In the genomic region with DNA sequence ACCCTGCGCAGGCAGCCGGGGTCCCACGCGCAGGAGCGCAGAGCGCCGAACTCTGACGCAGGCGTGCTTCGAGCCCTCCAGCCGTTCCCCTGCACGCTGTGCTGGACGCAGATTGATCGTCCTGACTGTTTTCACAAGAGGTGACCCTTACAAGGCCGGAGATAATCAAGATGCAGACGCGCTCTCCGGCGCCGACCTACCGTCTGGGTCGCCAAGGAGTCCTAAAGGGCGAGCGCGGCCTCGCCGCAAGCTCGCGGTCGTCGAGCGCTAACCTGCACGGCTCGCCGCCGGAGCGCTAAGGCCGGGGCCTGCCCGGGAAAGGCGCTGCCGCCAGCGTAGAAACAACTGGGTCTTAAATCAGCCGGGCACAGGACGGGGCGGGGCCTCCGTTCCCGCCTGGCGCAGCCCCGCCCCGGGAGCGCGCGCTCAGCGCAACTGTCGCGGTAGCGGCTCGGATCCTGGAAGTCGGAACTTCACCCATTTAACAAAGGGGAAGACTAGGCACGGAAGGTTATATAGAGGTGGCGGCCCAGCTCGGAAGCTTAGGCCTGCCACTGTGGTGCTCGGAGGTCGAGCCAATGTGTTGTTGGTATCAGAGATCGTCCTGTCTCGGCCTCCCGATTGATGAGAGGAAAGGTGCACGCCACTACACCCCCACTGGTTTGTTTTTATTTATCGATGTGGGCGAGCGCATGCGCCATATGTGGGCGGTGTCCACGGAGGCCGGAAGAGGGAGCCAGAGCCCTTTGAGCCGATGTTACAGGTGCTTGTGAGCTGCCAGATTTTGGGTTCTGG, we compare ENCODE assay signal across 8 mouse cellular contexts. TPM values are rescaled to one million over a fixed set of nuclear protein-coding genes. Genes with fewer than 3 reads are reported as not detected.
A peak's percentile ranks its signal among the peaks of the same experiment; 100 is the strongest.
DNase-seq lines count a peak whose midpoint lies in the region; ATAC-seq lines count a peak whose summit lies in the region.

Gene Haus4, minus strand, starts transcription at position 642 of the 795 bp plus-strand sequence.

- H3K27ac ChIP-seq in midbrain, embryonic 10.5 days (replicated peaks): peak within 1 kb of the TSS; percentile 93

- WGBS in midbrain, embryonic 10.5 days: under 1% methylated on average over 76 of the region's 76 CpGs

- DNase-seq in layer of hippocampus, adult 11-12 months (ENCODE audit: low spot score): peak; percentile 62
- no peak for DNase-seq in layer of hippocampus, adult 9-10 months (ENCODE audit: low spot score)
- peak; percentile 94 for DNase-seq in embryo, embryonic 11 days
- DNase-seq in gastrocnemius, postnatal 25 days: peak; percentile 79
- peak; percentile 60 to 70 for DNase-seq in left cerebral cortex, postnatal 36 days (ENCODE audit: low spot score in 2 of 2)
- peak; percentile 89 for DNase-seq in midbrain, embryonic 10.5 days (ENCODE audit: low spot score)
- peak; percentile 16 to 33 for DNase-seq in right cerebral cortex, postnatal 36 days (ENCODE audit: low spot score in 2 of 2)

- no peaks in the 10 kb centered on the region for H3K27me3 ChIP-seq in midbrain, embryonic 10.5 days (ENCODE audit: low read depth, poor library complexity, severe bottlenecking)

- ATAC-seq in inflammation-experienced regulatory T-cells, adult 6 months: peak; percentile 82

- peaks cover 16% of the 10 kb centered on the region for H3K4me1 ChIP-seq in midbrain, embryonic 10.5 days

- H3K4me3 ChIP-seq in midbrain, embryonic 10.5 days: peak within 1 kb of the TSS; percentile 69

- peaks cover 30% of the 10 kb centered on the region for H3K36me3 ChIP-seq in midbrain, embryonic 10.5 days

- H3K9me3 ChIP-seq in midbrain, embryonic 10.5 days (replicated peaks): no peaks in the 10 kb centered on the region

- intact Hi-C loops in left cerebral cortex, postnatal 36 days (cut with DNase I): no loop called here

RNA-seq across cellular contexts. Expression of gene Haus4, which starts in this region (rescaled TPM):
- 1 to 10 TPM; 2.8 to 3.8 TPM for total RNA-seq in gastrocnemius, postnatal 25 days (2021)
- 10 to 100 TPM; 24.6 to 39.7 (median 31.6) TPM for polyA plus RNA-seq in inflammation-experienced regulatory T-cells, adult 6 months (2017; shearing (Covaris generic))
- 1 to 10 TPM; 1.6 to 4.7 TPM for total RNA-seq in left cerebral cortex, postnatal 36 days (2021)
- polyA plus RNA-seq in midbrain, embryonic 10.5 days (2016; fragmentation: Nextera tagmentation; extraction: Ambion mirVana): 48.0 and 53.8 TPM in 2 replicates
